Mouse (Mus musculus): Measurements from ENCODE around the gene Tekt3.

The Tekt3 gene

GRCm38 (mm10) chr11:63099390-63099789, 37.9 kb downstream of the Tekt3 start:
- no peak for TF ChIP-seq GATA4 (IDR thresholded peaks at IDR 0.05; ENCODE audit: insufficient replicate concordance, low read length)

GRCm38 (mm10) chr11:63103256-63103655, 41.8 kb downstream of the Tekt3 start:
- TF ChIP-seq GATA4 (IDR thresholded peaks at IDR 0.05; ENCODE audit: insufficient replicate concordance, low read length), result no peak

- no peak for TF ChIP-seq GATA4 (IDR thresholded peaks at IDR 0.05; ENCODE audit: insufficient replicate concordance, low read length)
These were observed 42.6 kb downstream of the Tekt3 start for GRCm38 (mm10) chr11:63104026-63104425.

- no peak for TF ChIP-seq GATA4 (IDR thresholded peaks at IDR 0.05; ENCODE audit: insufficient replicate concordance, low read length)
These were observed 47.8 kb downstream of the Tekt3 start for GRCm38 (mm10) chr11:63109230-63109775.

- no peak for TF ChIP-seq GATA4 (IDR thresholded peaks at IDR 0.05; ENCODE audit: insufficient replicate concordance, low read length)
These were observed 48.9 kb downstream of the Tekt3 start for GRCm38 (mm10) chr11:63110329-63110728.

GRCm38 (mm10) chr11:63114807-63115641, 53.6 kb downstream of the Tekt3 start:
- TF ChIP-seq GATA4 (IDR thresholded peaks at IDR 0.05; ENCODE audit: insufficient replicate concordance, low read length), result no peak

- no peak for TF ChIP-seq GATA4 (IDR thresholded peaks at IDR 0.05; ENCODE audit: insufficient replicate concordance, low read length)
These were observed 55.2 kb downstream of the Tekt3 start for GRCm38 (mm10) chr11:63116652-63117051.

- TF ChIP-seq GATA4 (IDR thresholded peaks at IDR 0.05; ENCODE audit: insufficient replicate concordance, low read length), result no peak
These were observed 55.8 kb downstream of the Tekt3 start for GRCm38 (mm10) chr11:63117266-63117665.

GRCm38 (mm10) chr11:63119791-63120190, 58.3 kb downstream of the Tekt3 start:
- TF ChIP-seq GATA4 (IDR thresholded peaks at IDR 0.05; ENCODE audit: insufficient replicate concordance, low read length), result no peak

GRCm38 (mm10) chr11:63122249-63122648, 60.8 kb downstream of the Tekt3 start:
- no peak for TF ChIP-seq GATA4 (IDR thresholded peaks at IDR 0.05; ENCODE audit: insufficient replicate concordance, low read length)

- no peak for TF ChIP-seq GATA4 (IDR thresholded peaks at IDR 0.05; ENCODE audit: insufficient replicate concordance, low read length)
These were observed 61.4 kb downstream of the Tekt3 start for GRCm38 (mm10) chr11:63122776-63123350.

GRCm38 (mm10) chr11:63124316-63124715, 62.9 kb downstream of the Tekt3 start:
- TF ChIP-seq GATA4 (IDR thresholded peaks at IDR 0.05; ENCODE audit: insufficient replicate concordance, low read length), result no peak

- TF ChIP-seq GATA4 (IDR thresholded peaks at IDR 0.05; ENCODE audit: insufficient replicate concordance, low read length), result peak; percentile 38; the same call in 1 of the 2 replicates
These were observed 64.5 kb downstream of the Tekt3 start for GRCm38 (mm10) chr11:63125832-63126456.

GRCm38 (mm10) chr11:63126976-63127375, 65.5 kb downstream of the Tekt3 start:
- no peak for TF ChIP-seq GATA4 (IDR thresholded peaks at IDR 0.05; ENCODE audit: insufficient replicate concordance, low read length)

- TF ChIP-seq GATA4 (IDR thresholded peaks at IDR 0.05; ENCODE audit: insufficient replicate concordance, low read length), result no peak
These were observed 66.1 kb downstream of the Tekt3 start for GRCm38 (mm10) chr11:63127513-63127912.

GRCm38 (mm10) chr11:63128784-63129183, 67.3 kb downstream of the Tekt3 start, which contains the start of gene Pmp22:
Gene Pmp22, plus strand, starts transcription at chr11:63128982.
- TF ChIP-seq GATA4 (IDR thresholded peaks at IDR 0.05; ENCODE audit: insufficient replicate concordance, low read length), result no peak

Data from liver, adult (tissue).